Mouse (Mus musculus): ENCODE results near the gene Scaf1.

The Scaf1 gene

DNA sequence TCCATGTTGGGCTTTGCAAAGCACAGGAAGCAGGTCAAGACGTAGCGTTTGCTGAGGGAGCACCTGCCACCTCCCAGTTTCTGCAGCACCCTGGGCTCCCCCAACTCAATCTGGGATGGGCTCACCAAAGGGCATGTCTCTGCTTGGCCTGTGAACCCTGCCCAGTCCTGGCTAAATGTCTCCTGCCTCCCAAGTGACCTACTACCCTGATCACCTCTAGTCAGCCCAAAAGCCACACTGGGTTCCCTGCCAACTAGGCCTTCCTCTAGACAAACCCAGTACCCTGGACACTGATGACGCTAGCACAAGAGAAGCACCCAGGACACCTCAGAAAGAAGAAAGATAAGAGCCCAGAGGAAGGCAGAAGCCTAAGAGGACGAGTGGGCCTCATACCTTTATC is 3.3 kb downstream of the Scaf1 start:
- ChIA-PET POLR2A (interaction anchor here in 3 of 4 experiments (0.7 to 8.7 kb wide), 10 partner anchors 9 to 61 kb away, joined by 3 to 155 read pairs (median 4); partner anchors contain the start of genes Irf3 (in 3 of the 3), Bcl2l12 (in 2 of the 3) and Prmt1 (in 2 of the 3)), CTCF (no interaction called here)

DNA sequence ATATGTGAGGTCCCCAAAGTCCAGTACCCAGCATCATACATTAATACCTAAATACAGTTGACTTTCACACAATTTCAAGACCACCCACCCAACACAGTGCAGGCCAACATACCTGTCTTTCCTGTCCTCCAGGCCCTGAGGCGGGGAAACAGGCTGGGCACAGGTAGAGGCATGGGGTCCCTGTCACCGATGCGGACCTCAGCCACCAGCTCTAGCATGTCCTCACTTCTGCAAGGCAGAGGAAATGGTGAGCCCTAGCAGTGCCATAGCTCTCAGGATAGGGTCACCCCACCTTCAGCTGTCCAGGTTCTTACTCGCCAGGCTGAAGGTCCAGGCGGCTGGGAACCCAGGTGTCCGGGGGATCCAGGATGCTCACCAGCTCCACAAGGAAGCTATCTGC is 4.2 kb downstream of the Scaf1 start:
- ChIA-PET POLR2A (interaction anchor here in 3 of 4 experiments (0.5 to 8.7 kb wide), 12 partner anchors 8 to 269 kb away, joined by 3 to 155 read pairs (median 3); partner anchors contain the start of genes Bcl2l12 (in 2 of the 3), Irf3 (in 2 of the 3) and Prmt1 (in 2 of the 3)), CTCF (no interaction called here)

- CTCF ChIA-PET: interaction anchor here in 1 of 4 experiments (1.2 kb wide), 1 partner anchor 59 kb away, joined by 3 read pairs; no protein-coding TSS in a partner anchor
- POLR2A ChIA-PET: interaction anchor here in 3 of 4 experiments (0.5 to 14.1 kb wide), 9 partner anchors 7 to 876 kb away, joined by 3 to 155 read pairs (median 6); partner anchors contain the start of genes Rras (in 2 of the 3), Ap2a1 (in 1 of the 3), Irf3 (in 1 of the 3) and Prmt1 (in 1 of the 3)
Measured at GRCm38 (mm10) chr7:45008411-45008810, 7.8 kb downstream of the Scaf1 start.

DNA sequence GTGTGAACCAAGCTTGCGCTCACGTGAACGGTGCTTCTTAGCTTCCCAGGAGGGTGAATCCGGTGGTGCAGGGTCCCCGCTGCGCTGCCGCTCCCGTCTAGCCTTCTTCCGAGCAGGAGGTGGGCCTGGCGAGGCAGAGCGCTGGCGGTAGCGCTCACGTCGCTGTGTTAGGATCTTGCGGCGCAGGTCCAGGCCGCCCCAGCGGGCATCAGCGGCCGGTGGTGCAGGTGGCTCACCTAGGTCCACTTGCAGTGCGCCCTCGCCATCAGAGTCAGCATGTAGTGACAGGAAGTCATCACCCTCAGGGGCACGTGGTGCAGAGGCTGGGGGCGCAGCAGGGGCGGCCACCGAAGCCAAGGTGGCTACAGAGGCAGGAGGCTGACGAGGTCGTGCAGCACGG is 8.3 kb downstream of the Scaf1 start:
- POLR2A ChIA-PET: interaction anchor here in 3 of 4 experiments (0.5 to 14.1 kb wide), 12 partner anchors 8 to 351 kb away, joined by 3 to 155 read pairs (median 4); partner anchors contain the start of genes Rras (in 3 of the 3), Scaf1 (in 2 of the 3), Ap2a1 (in 1 of the 3) and Irf3 (in 1 of the 3)
- CTCF ChIA-PET: interaction anchor here in 1 of 4 experiments (1.2 kb wide), 1 partner anchor 59 kb away, joined by 3 read pairs; no protein-coding TSS in a partner anchor

DNA sequence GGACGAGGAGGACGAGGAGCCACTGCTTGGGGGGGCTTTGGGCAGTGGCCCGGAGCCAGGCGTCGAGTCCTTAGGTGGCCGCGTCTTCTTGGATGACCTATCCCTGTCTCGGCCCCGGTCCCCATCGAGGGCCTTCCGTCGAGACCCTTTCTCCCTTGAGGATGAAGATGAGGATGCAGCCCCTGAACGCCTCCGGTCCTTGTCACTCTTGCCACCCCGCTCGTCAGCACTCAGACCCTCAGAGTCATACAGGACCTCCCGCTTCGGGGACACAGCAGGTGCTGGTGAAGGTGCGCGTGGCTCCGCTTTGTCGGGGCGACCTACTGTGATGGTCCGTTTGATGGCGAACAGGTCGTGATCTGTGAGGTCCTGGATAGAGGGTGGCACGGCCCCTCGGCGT is 9.0 kb downstream of the Scaf1 start:
- POLR2A ChIA-PET: interaction anchor here in 3 of 4 experiments (1.0 to 14.1 kb wide), 12 partner anchors 8 to 352 kb away, joined by 3 to 246 read pairs (median 6); partner anchors contain the start of genes Rras (in 3 of the 3), Irf3 (in 2 of the 3), Prmt1 (in 2 of the 3) and Scaf1 (in 2 of the 3)

DNA sequence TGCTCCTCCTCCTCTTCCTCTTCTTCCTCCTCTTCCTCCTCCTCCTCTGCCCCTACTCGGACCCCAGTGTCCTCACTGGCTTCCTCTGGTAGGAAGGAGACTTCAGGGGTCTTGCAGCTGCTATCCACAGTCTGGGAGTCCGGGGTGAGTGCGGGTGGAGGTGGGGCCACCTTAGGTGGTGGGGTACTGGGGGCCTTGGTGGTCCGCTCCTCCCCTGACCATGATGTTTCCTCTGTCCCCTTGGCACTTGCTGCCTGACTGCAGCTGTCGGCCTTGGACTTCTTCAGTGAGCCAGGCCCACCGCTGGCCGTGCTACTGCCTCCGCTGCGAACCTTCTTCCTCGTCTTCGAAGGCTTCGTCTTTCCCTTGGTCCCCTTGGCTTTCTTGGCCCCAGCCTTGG is 9.7 kb downstream of the Scaf1 start:
- POLR2A ChIA-PET: interaction anchor here in 3 of 4 experiments (0.6 to 14.1 kb wide), 14 partner anchors 8 to 255 kb away, joined by 3 to 246 read pairs (median 6); partner anchors contain the start of genes Rras (in 3 of the 3), Scaf1 (in 3 of the 3), Prmt1 (in 2 of the 3) and Irf3 (in 1 of the 3)

More for the DNA sequence above, 9.0 kb downstream of the Scaf1 start:
- CTCF ChIA-PET: no interaction called here

GRCm38 (mm10) chr7:45005321-45005992 is 10.7 kb downstream of the Scaf1 start:
- POLR2A ChIA-PET: interaction anchor here (0.6 to 14.1 kb wide), 25 partner anchors 7 to 193 kb away, joined by 3 to 246 read pairs (median 5); partner anchors contain the start of genes Rras (in 3 of the 4), Prmt1 (in 2 of the 4), Scaf1 (in 2 of the 4) and Il4i1 (in 1 of the 4)
- CTCF ChIA-PET: interaction anchor here in 2 of 4 experiments (0.5 to 0.6 kb wide), 2 partner anchors 24 to 301 kb away, joined by 3 to 4 read pairs; no protein-coding TSS in a partner anchor

More for the DNA sequence above, 9.7 kb downstream of the Scaf1 start:
- CTCF ChIA-PET: no interaction called here

- ChIA-PET CTCF (interaction anchor here in 1 of 4 experiments (0.6 kb wide), 1 partner anchor 24 kb away, joined by 3 read pairs; no protein-coding TSS in a partner anchor), POLR2A (interaction anchor here (0.6 to 14.1 kb wide), 16 partner anchors 8 to 64 kb away, joined by 3 to 246 read pairs (median 6); partner anchors contain the start of genes Rras (in 3 of the 4), Scaf1 (in 3 of the 4) and Prmt1 (in 2 of the 4))
Measured at GRCm38 (mm10) chr7:45004546-45004945, 11.6 kb downstream of the Scaf1 start.

DNA sequence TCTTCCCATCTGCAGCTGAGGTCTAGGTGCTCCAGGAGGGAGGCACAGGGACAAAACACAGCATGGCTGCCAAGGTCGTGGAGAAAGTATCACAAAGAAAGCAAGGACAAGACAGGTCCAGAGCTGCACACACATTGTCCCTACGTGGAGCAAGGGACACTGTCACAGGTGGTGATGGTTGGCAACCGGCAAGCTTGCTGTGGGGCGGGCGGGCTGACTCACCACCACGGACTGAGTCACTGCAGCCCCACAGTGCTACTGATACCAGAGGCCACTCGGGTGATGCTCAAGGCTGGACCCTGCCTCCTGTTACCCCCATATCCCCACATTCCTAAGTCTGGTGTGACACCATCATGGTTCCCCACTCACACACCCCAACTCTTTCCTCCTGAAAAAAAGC is 13.7 kb downstream of the Scaf1 start:
- ChIA-PET POLR2A (interaction anchor here in 3 of 4 experiments (0.6 to 14.1 kb wide), 17 partner anchors 10 to 224 kb away, joined by 3 to 246 read pairs (median 4); partner anchors contain the start of genes Prmt1 (in 3 of the 3), Rras (in 3 of the 3), Prr12 (in 1 of the 3) and Scaf1 (in 1 of the 3)), CTCF (interaction anchor here (0.5 to 1.5 kb wide), 6 partner anchors 17 to 155 kb away, joined by 3 to 5 read pairs (median 3); partner anchors contain the start of gene Prmt1 (in 1 of the 4))

- POLR2A ChIA-PET: interaction anchor here in 3 of 4 experiments (0.8 to 14.1 kb wide), 16 partner anchors 8 to 71 kb away, joined by 3 to 246 read pairs (median 5); partner anchors contain the start of genes Prmt1 (in 3 of the 3), Scaf1 (in 2 of the 3), Ap2a1 (in 1 of the 3) and Cpt1c (in 1 of the 3)
Measured at GRCm38 (mm10) chr7:45000539-45001114, 15.5 kb downstream of the Scaf1 start.

GRCm38 (mm10) chr7:44999753-45000152 is 16.4 kb downstream of the Scaf1 start:
- ChIA-PET POLR2A (interaction anchor here in 3 of 4 experiments (0.8 to 14.1 kb wide), 9 partner anchors 10 to 67 kb away, joined by 3 to 246 read pairs (median 7); partner anchors contain the start of genes Prmt1 (in 3 of the 3), Rras (in 2 of the 3) and Scaf1 (in 1 of the 3)), CTCF (no interaction called here)

More at GRCm38 (mm10) chr7:45000539-45001114, 15.5 kb downstream of the Scaf1 start:
- CTCF ChIA-PET: no interaction called here

DNA sequence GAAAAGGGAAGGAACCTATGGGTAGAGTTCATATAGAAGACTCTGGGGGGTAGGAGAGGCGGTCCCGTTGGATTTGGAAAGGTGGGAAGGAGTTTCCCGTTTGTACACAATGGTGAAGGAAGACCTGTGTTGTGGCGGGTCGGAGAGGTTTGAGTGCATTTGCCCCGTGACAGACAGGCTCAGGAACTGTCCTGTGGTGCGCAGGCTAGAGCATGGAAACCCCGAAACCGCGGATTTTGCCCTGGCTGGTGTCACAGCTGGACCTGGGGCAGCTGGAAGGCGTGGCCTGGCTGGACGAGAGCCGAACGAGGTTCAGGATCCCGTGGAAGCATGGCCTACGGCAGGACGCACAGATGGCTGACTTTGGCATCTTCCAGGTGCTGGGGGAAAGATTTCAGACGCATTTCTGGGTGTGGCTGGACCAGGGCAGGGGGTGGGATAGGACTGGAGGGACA is 17.6 kb downstream of the Scaf1 start, which contains the start of gene Bcl2l12:
TSS of gene Bcl2l12 (minus strand) at position 212 of the 455 bp plus-strand sequence.
- ChIA-PET POLR2A (interaction anchor here (0.6 to 14.1 kb wide), 32 partner anchors 7 to 867 kb away, joined by 3 to 246 read pairs (median 4); partner anchors contain the start of genes Prmt1 (in 3 of the 4), Rras (in 3 of the 4), Scaf1 (in 3 of the 4) and Akt1s1 (in 1 of the 4)), CTCF (interaction anchor here in 2 of 4 experiments (0.6 to 1.3 kb wide), 3 partner anchors 12 to 450 kb away, joined by 5 to 13 read pairs (median 5); partner anchors contain the start of genes Pold1 (in 1 of the 2) and Prmt1 (in 1 of the 2))

DNA sequence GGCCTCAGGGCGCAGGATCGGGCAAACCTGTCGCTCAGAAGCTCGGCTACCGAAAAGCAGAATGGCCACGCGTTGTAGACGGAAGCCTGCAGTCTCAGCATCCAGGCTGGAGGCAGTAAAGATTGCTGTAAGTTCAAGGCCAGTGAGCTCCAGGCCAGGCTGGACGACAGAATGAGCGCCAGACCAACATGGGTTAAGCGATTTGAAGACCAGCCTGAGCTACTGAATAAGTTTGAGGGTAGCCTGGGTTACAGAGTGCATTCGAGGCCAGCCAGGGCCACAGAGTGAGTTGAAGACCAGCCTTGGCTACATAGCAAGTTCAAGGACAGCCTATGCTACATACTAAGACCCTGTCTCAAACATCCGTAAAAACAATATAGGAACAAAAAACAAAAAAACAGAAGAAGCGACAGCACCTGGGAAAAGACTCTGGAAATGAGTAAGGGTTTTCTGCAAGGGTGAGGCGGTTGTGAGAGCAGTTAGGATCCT is 18.2 kb downstream of the Scaf1 start:
- POLR2A ChIA-PET: interaction anchor here in 3 of 4 experiments (0.6 to 14.1 kb wide), 35 partner anchors 8 to 631 kb away, joined by 3 to 246 read pairs (median 4); partner anchors contain the start of genes Prmt1 (in 3 of the 3), Rras (in 3 of the 3), Scaf1 (in 3 of the 3) and Akt1s1 (in 1 of the 3)
- CTCF ChIA-PET: interaction anchor here in 2 of 4 experiments (0.9 to 1.6 kb wide), 4 partner anchors 11 to 33 kb away, joined by 3 to 5 read pairs (median 5); partner anchors contain the start of gene Prmt1 (in 2 of the 2)

DNA sequence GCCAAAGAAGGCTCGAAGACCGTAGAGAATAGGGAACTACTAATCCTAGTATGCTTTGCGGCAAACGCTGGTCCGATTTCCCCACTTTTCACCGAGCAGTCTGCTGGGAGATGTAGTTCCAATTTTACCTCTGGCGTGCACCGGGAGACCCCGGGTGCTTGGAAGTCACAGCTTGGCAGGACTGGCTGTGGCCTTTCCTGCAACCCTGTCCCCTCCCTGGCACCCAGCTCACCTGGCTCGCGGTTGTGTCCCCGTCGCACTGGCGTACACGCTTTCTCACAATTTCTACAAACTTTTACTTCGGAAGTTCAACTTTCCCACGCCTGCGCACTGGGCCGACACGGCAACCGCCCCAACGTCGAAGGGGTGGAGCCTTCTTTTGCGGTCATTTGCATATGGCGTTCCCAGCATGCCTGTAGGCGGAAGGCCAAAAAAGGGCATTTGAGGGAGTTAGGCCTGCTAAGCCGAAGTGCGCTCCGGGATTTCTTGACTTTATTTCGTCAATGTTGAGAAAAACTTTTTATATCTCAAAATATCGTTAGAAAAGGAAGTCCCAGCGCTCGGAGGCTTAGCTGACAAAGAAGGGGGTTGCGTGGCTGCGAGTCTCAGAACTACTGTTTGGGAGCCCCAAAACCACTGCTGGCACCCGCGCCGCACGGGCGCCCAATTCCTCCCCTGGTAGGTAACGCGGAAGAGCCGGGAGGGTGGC is 18.8 kb downstream of the Scaf1 start, which contains the start of gene Irf3:
TSS of gene Irf3 (plus strand) at position 418 of the 709 bp plus-strand sequence.
- ChIA-PET CTCF (interaction anchor here (0.6 to 1.6 kb wide), 6 partner anchors 11 to 137 kb away, joined by 3 to 5 read pairs (median 4); partner anchors contain the start of gene Prmt1 (in 2 of the 4)), POLR2A (interaction anchor here in 3 of 4 experiments (0.6 to 14.1 kb wide), 43 partner anchors 8 to 631 kb away, joined by 3 to 246 read pairs (median 4); partner anchors contain the start of genes Prmt1 (in 3 of the 3), Rras (in 3 of the 3), Scaf1 (in 3 of the 3) and Akt1s1 (in 2 of the 3))

DNA sequence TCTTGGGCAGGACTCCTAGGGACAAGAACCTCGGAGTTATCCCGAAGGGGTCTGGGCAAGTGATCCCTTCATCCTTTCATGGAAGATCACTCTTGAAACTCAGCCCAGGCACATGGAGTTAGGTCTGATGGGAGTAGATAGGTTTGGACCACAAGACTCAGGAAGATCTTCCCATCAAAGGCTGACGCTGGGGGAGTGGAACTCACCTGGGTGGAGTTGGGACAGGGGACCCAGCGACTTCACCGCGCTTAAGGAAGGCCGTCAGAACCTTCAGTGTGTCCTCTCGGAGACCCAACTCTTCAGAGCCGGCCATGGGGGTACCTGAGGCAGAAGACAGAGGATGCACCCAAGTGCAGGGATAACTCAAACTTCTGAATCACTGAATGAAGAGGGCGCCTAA is 19.5 kb downstream of the Scaf1 start:
- CTCF ChIA-PET: interaction anchor here in 3 of 4 experiments (0.6 to 1.6 kb wide), 3 partner anchors 10 to 138 kb away, joined by 3 to 5 read pairs (median 3); partner anchors contain the start of gene Prmt1 (in 1 of the 3)
- POLR2A ChIA-PET: interaction anchor here in 3 of 4 experiments (0.6 to 14.1 kb wide), 29 partner anchors 8 to 181 kb away, joined by 3 to 246 read pairs (median 6); partner anchors contain the start of genes Prmt1 (in 3 of the 3), Rras (in 3 of the 3), Scaf1 (in 3 of the 3) and Akt1s1 (in 2 of the 3)
